Comparison of ENCODE assay signal across 8 mouse cellular contexts in the genomic region with DNA sequence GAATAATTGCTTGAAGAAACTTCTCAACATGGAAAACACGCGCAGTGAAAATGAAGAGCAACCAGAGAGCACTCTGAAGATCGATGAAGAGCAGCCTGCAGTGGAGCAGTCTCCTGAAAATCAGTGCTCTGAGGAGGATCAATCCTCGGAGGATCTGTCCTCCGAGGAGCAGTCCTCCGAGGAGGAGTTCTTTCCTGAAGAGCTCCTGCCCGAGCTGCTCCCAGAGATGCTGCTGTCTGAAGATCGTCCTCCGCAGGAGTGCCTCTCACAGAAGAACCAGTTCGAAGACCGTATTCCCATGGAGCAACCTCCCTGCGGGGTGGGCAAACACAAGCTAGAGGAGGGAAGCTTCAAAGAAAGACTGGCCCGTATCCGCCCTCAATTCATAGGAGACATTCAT. TPM values are rescaled to one million over a fixed set of nuclear protein-coding genes. Genes with fewer than 3 reads are reported as not detected.
DNase-seq lines count a peak whose midpoint lies in the region; ATAC-seq and TF ChIP-seq lines count a peak whose summit lies in the region.

No protein-coding gene starts in this region.

- peak overlapping the region; percentile 75 for H3K9ac ChIP-seq in forebrain, embryonic 13.5 days
- H3K9ac ChIP-seq in limb, embryonic 15.5 days = no peak overlapping the region

- H3K4me2 ChIP-seq in forebrain, embryonic 13.5 days = peak overlapping the region; percentile 62
- H3K4me2 ChIP-seq in limb, embryonic 15.5 days = peak overlapping the region; percentile 45

- 24% methylated on average over 14 of the region's 14 CpGs for WGBS in forebrain, embryonic 13.5 days
- 27% methylated on average over 14 of the region's 14 CpGs for WGBS in limb, embryonic 15.5 days
- 34% methylated on average over 14 of the region's 14 CpGs for WGBS in olfactory bulb, adult 2 months

- peak; percentile 22 for DNase-seq in embryo, embryonic 9.5 days (ENCODE audit: extremely low spot score)
- no peak for DNase-seq in embryo, embryonic 11 days
- peak; percentile 14 for DNase-seq in ES-CJ7 (ENCODE audit: low read depth, low spot score)
- no peak for DNase-seq in urinary bladder, postnatal 14 days (ENCODE audit: low spot score)
- DNase-seq in thymus, postnatal 14 days = no peak

- no peak for TF ChIP-seq CTCF in olfactory bulb, adult 2 months (IDR thresholded peaks at IDR 0.05; ENCODE audit: insufficient read depth, low read depth, low read length)

- H3K36me3 ChIP-seq in forebrain, embryonic 13.5 days (ENCODE audit: poor library complexity, severe bottlenecking) = no peaks in the 10 kb centered on the region
- H3K36me3 ChIP-seq in limb, embryonic 15.5 days = no peaks in the 10 kb centered on the region

- H3K9me3 ChIP-seq in forebrain, embryonic 13.5 days (replicated peaks) = no peaks in the 10 kb centered on the region
- H3K9me3 ChIP-seq in limb, embryonic 15.5 days = no peaks in the 10 kb centered on the region

- peak; percentile 31 for ATAC-seq in forebrain, embryonic 13.5 days
- no peak for ATAC-seq in limb, embryonic 15.5 days (ENCODE audit: insufficient number of reproducible peaks, low FRiP score, low TSS enrichment, low read depth)

- no peaks in the 10 kb centered on the region for H3K4me1 ChIP-seq in forebrain, embryonic 13.5 days
- H3K4me1 ChIP-seq in limb, embryonic 15.5 days = no peaks in the 10 kb centered on the region
- H3K4me1 ChIP-seq in olfactory bulb, adult 2 months (ENCODE audit: control insufficient read depth, insufficient read depth, low read length) = no peaks in the 10 kb centered on the region

- TF ChIP-seq POLR2A in olfactory bulb, adult 2 months (IDR thresholded peaks at IDR 0.05; ENCODE audit: insufficient read depth, low read depth, low read length) = no peak

- no peaks in the 10 kb centered on the region for H3K27me3 ChIP-seq in forebrain, embryonic 13.5 days
- H3K27me3 ChIP-seq in limb, embryonic 15.5 days = 0 out of 2 replicates have a peak, but pooled peaks cover 2% of the 10 kb centered on the region

- H3K27ac ChIP-seq in forebrain, embryonic 13.5 days = peak overlapping the region; percentile 87
- peak overlapping the region; percentile 82 for H3K27ac ChIP-seq in limb, embryonic 15.5 days
- peak overlapping the region; percentile 93; the same call in 1 of the 2 replicates for H3K27ac ChIP-seq in olfactory bulb, adult 2 months (ENCODE audit: insufficient read depth, low read depth, low read length)

- peak overlapping the region; percentile 50 for H3K4me3 ChIP-seq in forebrain, embryonic 13.5 days
- peak overlapping the region; percentile 50 for H3K4me3 ChIP-seq in limb, embryonic 15.5 days
- peak overlapping the region; percentile 73 for H3K4me3 ChIP-seq in olfactory bulb, adult 2 months (ENCODE audit: insufficient read depth, low read depth, low read length)

RNA-seq across cellular contexts. Expression of gene Tceal1, which starts 1.0 kb away (rescaled TPM):
- polyA plus RNA-seq in forebrain, embryonic 13.5 days (2015; fragmentation: Nextera tagmentation; extraction: Ambion mirVana) = 17.2 and 18.7 TPM in 2 replicates
- polyA plus RNA-seq in limb, embryonic 15.5 days (2015; fragmentation: Nextera tagmentation; extraction: Ambion mirVana) = 12.9 and 15.0 TPM in 2 replicates
- not detected in 2 replicates for polyA plus RNA-seq in olfactory bulb, adult 2 months (2012; ENCODE audit: insufficient read depth, insufficient read length, low replicate concordance, missing spikeins)

RNA-seq across cellular contexts. Expression of gene Morf4l2, which starts 34.7 kb away (rescaled TPM):
- 547 and 561 TPM in 2 replicates for polyA plus RNA-seq in forebrain, embryonic 13.5 days (2015; fragmentation: Nextera tagmentation; extraction: Ambion mirVana)
- polyA plus RNA-seq in limb, embryonic 15.5 days (2015; fragmentation: Nextera tagmentation; extraction: Ambion mirVana) = 636 and 640 TPM in 2 replicates
- 434 TPM in 1 of 2 replicates, not detected in the other for polyA plus RNA-seq in olfactory bulb, adult 2 months (2012; ENCODE audit: insufficient read depth, insufficient read length, low replicate concordance, missing spikeins)

Comparison
In these comparisons a context has a peak if more than half of its experiments do, and no peak if none do; other contexts are left out.
1. DNase-seq: peak in embryo, embryonic 9.5 days (single experiment) and ES-CJ7 (single experiment); none in embryo, embryonic 11 days (single experiment), urinary bladder, postnatal 14 days (single experiment) and thymus, postnatal 14 days (single experiment).
2. RNA of gene Tceal1, which starts 1.0 kb away (polyA plus RNA-seq): 17.2 to 18.7 TPM in forebrain, embryonic 13.5 days and 12.9 to 15.0 TPM in limb, embryonic 15.5 days; not detected in olfactory bulb, adult 2 months; every median in the first group is over 10 times any median in the second.
3. Peak in every context shown above with its lines, with median percentiles within 50 percentile points of each other: H3K27ac ChIP-seq and H3K4me3 ChIP-seq.